Mouse (Mus musculus) G1E (cell line): ENCODE data around the gene Pknox2.

ENCODE experiments used
- CTCF ChIP-seq: IDR thresholded peaks from 2 replicates; pipeline ENCODE4 v1.5.1; 2012; ENCODE audit warnings: low read depth, low read length, inconsistent platforms, mixed read lengths
- GATA1 ChIP-seq: IDR thresholded peaks from 2 replicates; pipeline ENCODE4 v1.6.1; 2012; ENCODE audit warnings: borderline replicate concordance, low read length, inconsistent platforms, mixed read lengths
- POLR2AphosphoS5 ChIP-seq: IDR thresholded peaks from 2 replicates; pipeline ENCODE4 v1.6.1; 2012; ENCODE audit warnings: low read depth, low read length, inconsistent platforms; ENCODE audit not compliant: insufficient replicate concordance
- TAL1 ChIP-seq: conservative IDR thresholded peaks from 2 replicates; pipeline ENCODE4 v1.6.1; 2012; ENCODE audit warnings: low read depth, low read length, inconsistent platforms, mixed read lengths

GRCm38 (mm10) chr9:37160686-37161085 is 13.5 kb upstream of the Pknox2 start:
- TF ChIP-seq CTCF (no peak), GATA1 (no peak), TAL1 (no peak), POLR2AphosphoS5 (no peak)
